Mouse (Mus musculus): ENCODE results near the gene Dthd1. TPM values are rescaled to one million over a fixed set of nuclear protein-coding genes. Genes with fewer than 3 reads are reported as not detected.

Gene Dthd1
- polyA plus RNA-seq, 1 experiment: not detected

- TF ChIP-seq POLR2A (IDR thresholded peaks at IDR 0.05; ENCODE audit: borderline replicate concordance, insufficient read depth, low read length): no peak
- no peak for TF ChIP-seq CTCF (IDR thresholded peaks at IDR 0.05; ENCODE audit: borderline replicate concordance, insufficient read depth, low read depth, low read length)
- Histone ChIP-seq H3K4me3 (replicated peaks; ENCODE audit: insufficient read depth, low read depth, low read length) (no peak overlapping the region), H3K4me1 (ENCODE audit: control insufficient read depth, insufficient read depth, low read length) (no peaks in the 10 kb centered on the region), H3K27me3 (ENCODE audit: control insufficient read depth, insufficient read depth, low read length) (no peaks in the 10 kb centered on the region), H3K27ac (ENCODE audit: insufficient read depth, low read length) (no peak overlapping the region)
- DNase-seq: no peak
- WGBS: 90% methylated on average over 3 of the region's 3 CpGs
Measured at GRCm38 (mm10) chr5:62786809-62787208, 26.8 kb upstream of the Dthd1 start.

DNA sequence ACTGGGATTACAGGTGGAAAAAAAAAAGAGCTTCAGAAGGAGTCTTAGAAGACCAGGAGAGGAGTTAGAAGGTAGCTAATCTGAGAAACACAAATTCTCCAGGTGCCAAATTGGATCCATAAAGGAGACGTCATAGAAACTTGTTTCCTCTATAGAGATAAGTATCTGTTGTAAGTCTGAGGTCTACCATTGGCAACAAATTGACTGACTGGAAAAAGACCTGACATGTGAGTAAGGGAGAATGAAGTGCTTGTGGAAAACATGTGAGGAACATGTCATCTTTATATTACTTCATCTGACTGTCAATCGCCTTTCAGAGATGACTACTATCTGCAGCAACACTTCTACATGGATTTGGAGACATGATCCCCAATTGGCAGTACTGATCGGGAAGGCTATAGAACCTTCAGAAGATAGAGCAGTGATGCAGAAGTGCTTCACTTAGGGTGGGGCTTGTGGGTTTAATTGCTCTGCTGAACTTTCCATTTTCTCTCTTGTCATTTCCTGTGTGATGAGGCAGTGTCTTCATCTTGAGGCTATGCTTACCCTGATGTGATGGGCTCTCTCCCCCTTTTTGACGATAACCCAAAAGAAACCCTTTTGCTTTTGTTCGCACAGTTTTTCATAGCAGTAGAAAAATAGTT, 22.6 kb upstream of the Dthd1 start:
- 97% methylated on average over 5 of the region's 5 CpGs for WGBS
- H3K4me3 ChIP-seq (replicated peaks; ENCODE audit: insufficient read depth, low read depth, low read length): no peak overlapping the region
- TF ChIP-seq POLR2A (IDR thresholded peaks at IDR 0.05; ENCODE audit: borderline replicate concordance, insufficient read depth, low read length) (no peak), CTCF (IDR thresholded peaks at IDR 0.05; ENCODE audit: borderline replicate concordance, insufficient read depth, low read depth, low read length) (no peak)
- H3K27me3 ChIP-seq (ENCODE audit: control insufficient read depth, insufficient read depth, low read length): no peaks in the 10 kb centered on the region
- H3K27ac ChIP-seq (ENCODE audit: insufficient read depth, low read length): no peak overlapping the region
- no peak for DNase-seq
- H3K4me1 ChIP-seq (ENCODE audit: control insufficient read depth, insufficient read depth, low read length): no peaks in the 10 kb centered on the region

- no peak for DNase-seq
Measured at GRCm38 (mm10) chr5:62792776-62793175, 20.8 kb upstream of the Dthd1 start.

GRCm38 (mm10) chr5:62814072-62814414, 420 bp downstream of the Dthd1 start:
- DNase-seq: no peak
- no peak overlapping the region for H3K4me3 ChIP-seq (replicated peaks; ENCODE audit: insufficient read depth, low read depth, low read length)
- TF ChIP-seq CTCF (IDR thresholded peaks at IDR 0.05; ENCODE audit: borderline replicate concordance, insufficient read depth, low read depth, low read length) (no peak), POLR2A (IDR thresholded peaks at IDR 0.05; ENCODE audit: borderline replicate concordance, insufficient read depth, low read length) (no peak)
- no peak overlapping the region for H3K27ac ChIP-seq (ENCODE audit: insufficient read depth, low read length)
- 59% methylated on average over 1 of the region's 1 CpGs for WGBS
- H3K27me3 ChIP-seq (ENCODE audit: control insufficient read depth, insufficient read depth, low read length): no peaks in the 10 kb centered on the region
- H3K4me1 ChIP-seq (ENCODE audit: control insufficient read depth, insufficient read depth, low read length): no peaks in the 10 kb centered on the region

More at GRCm38 (mm10) chr5:62792776-62793175, 20.8 kb upstream of the Dthd1 start:
- H3K4me1 ChIP-seq (ENCODE audit: control insufficient read depth, insufficient read depth, low read length): no peaks in the 10 kb centered on the region
- no peak overlapping the region for H3K27ac ChIP-seq (ENCODE audit: insufficient read depth, low read length)
- H3K27me3 ChIP-seq (ENCODE audit: control insufficient read depth, insufficient read depth, low read length): no peaks in the 10 kb centered on the region
- 87% methylated on average over 1 of the region's 1 CpGs for WGBS
- H3K4me3 ChIP-seq (replicated peaks; ENCODE audit: insufficient read depth, low read depth, low read length): no peak overlapping the region
- TF ChIP-seq CTCF (IDR thresholded peaks at IDR 0.05; ENCODE audit: borderline replicate concordance, insufficient read depth, low read depth, low read length) (no peak), POLR2A (IDR thresholded peaks at IDR 0.05; ENCODE audit: borderline replicate concordance, insufficient read depth, low read length) (no peak)

DNA sequence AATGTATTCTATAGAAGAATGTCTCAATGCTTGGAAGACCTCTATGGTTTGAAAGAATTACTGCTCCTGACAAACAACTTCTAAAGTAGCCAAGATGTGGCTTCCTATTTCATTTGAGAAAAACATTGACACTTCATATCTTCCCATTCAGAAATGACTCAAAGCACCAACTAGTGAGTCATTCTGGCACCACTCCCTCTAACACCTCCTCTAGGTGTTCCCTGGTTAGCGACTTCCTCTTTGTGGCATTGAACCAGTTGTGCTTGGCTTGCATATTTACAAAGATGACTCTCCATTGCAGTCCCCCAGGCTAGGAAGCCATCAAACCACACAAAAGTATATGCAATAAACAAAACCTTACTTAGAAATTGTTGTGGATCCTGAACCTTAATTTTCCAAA, 2.1 kb downstream of the Dthd1 start:
- Histone ChIP-seq H3K27me3 (ENCODE audit: control insufficient read depth, insufficient read depth, low read length) (no peaks in the 10 kb centered on the region), H3K4me3 (replicated peaks; ENCODE audit: insufficient read depth, low read depth, low read length) (no peak overlapping the region), H3K4me1 (ENCODE audit: control insufficient read depth, insufficient read depth, low read length) (no peaks in the 10 kb centered on the region), H3K27ac (ENCODE audit: insufficient read depth, low read length) (no peak overlapping the region)
- TF ChIP-seq POLR2A (IDR thresholded peaks at IDR 0.05; ENCODE audit: borderline replicate concordance, insufficient read depth, low read length) (no peak), CTCF (IDR thresholded peaks at IDR 0.05; ENCODE audit: borderline replicate concordance, insufficient read depth, low read depth, low read length) (no peak)
- WGBS: 86% methylated on average over 1 of the region's 1 CpGs
- DNase-seq: no peak

- no peak overlapping the region for H3K27ac ChIP-seq (ENCODE audit: insufficient read depth, low read length)
- TF ChIP-seq CTCF (IDR thresholded peaks at IDR 0.05; ENCODE audit: borderline replicate concordance, insufficient read depth, low read depth, low read length) (no peak), POLR2A (IDR thresholded peaks at IDR 0.05; ENCODE audit: borderline replicate concordance, insufficient read depth, low read length) (no peak)
- H3K4me1 ChIP-seq (ENCODE audit: control insufficient read depth, insufficient read depth, low read length): no peaks in the 10 kb centered on the region
- no peaks in the 10 kb centered on the region for H3K27me3 ChIP-seq (ENCODE audit: control insufficient read depth, insufficient read depth, low read length)
- no peak overlapping the region for H3K4me3 ChIP-seq (replicated peaks; ENCODE audit: insufficient read depth, low read depth, low read length)
- WGBS: 82% methylated on average over 2 of the region's 2 CpGs
- no peak for DNase-seq
Measured at GRCm38 (mm10) chr5:62819567-62819966, 5.9 kb downstream of the Dthd1 start.

GRCm38 (mm10) chr5:62820363-62821271, 7.0 kb downstream of the Dthd1 start:
- Histone ChIP-seq H3K27ac (ENCODE audit: insufficient read depth, low read length) (no peak overlapping the region), H3K4me3 (replicated peaks; ENCODE audit: insufficient read depth, low read depth, low read length) (no peak overlapping the region), H3K27me3 (ENCODE audit: control insufficient read depth, insufficient read depth, low read length) (no peaks in the 10 kb centered on the region), H3K4me1 (ENCODE audit: control insufficient read depth, insufficient read depth, low read length) (no peaks in the 10 kb centered on the region)
- 56% methylated on average over 8 of the region's 8 CpGs for WGBS
- no peak for TF ChIP-seq POLR2A (IDR thresholded peaks at IDR 0.05; ENCODE audit: borderline replicate concordance, insufficient read depth, low read length)
- no peak for TF ChIP-seq CTCF (IDR thresholded peaks at IDR 0.05; ENCODE audit: borderline replicate concordance, insufficient read depth, low read depth, low read length)
- DNase-seq: no peak
